Mouse (Mus musculus) layer of hippocampus, postnatal 10 days (tissue): ENCODE measurements around the gene Cyp2c67. TPM values are rescaled to one million over a fixed set of nuclear protein-coding genes. Genes with fewer than 3 reads are reported as not detected.
"Not testable (repeated sequence)": the region's sequence is repeated elsewhere in the genome, so short reads cannot be mapped to it uniquely, and the experiment has no call there.

Experiments used
- DNase-seq, 2 experiments: peaks; one replicate each; pipeline ENCODE4 v3.0.0; 2021; ENCODE audit warnings: low spot score in 2 of 2
- long read RNA-seq: library from polyadenylated mRNA; stranded (forward); transcript quantifications from one replicate; pipeline ENCODE4 v2.0.0, GENCODE M21; 2023
- total RNA-seq, 2 experiments: library from RNA; stranded (reverse); gene quantifications; 2 replicates each; pipeline ENCODE4 v1.2.3; 2021

Gene Cyp2c67
- total RNA-seq: not detected
- long read RNA-seq: 0 reads

- DNase-seq: no peak
These were observed at the start of gene Cyp2c67 for GRCm38 (mm10) chr19:39648938-39649337. Gene Cyp2c67, minus strand, starts transcription at chr19:39649051.

DNA sequence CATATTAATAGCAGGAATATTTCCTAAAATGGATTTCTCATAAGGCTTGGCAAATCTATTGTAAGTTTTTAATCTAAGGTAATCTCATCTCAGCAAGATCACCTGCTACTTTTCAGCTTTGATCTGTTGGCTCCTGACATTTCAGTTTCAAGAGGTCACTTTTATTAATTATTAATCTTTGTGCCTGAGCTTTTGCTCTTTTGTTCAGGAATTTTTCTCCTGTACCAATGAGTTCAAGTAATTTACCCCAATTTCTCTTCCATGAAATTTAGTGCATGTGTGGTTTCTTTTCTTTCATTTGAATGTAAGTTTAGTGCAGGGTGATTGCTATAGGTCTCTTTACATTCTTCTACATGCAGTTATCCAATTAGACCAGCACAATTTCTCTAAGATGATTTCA, 16.8 kb upstream of the Cyp2c67 start:
- DNase-seq: not testable (repeated sequence)

DNA sequence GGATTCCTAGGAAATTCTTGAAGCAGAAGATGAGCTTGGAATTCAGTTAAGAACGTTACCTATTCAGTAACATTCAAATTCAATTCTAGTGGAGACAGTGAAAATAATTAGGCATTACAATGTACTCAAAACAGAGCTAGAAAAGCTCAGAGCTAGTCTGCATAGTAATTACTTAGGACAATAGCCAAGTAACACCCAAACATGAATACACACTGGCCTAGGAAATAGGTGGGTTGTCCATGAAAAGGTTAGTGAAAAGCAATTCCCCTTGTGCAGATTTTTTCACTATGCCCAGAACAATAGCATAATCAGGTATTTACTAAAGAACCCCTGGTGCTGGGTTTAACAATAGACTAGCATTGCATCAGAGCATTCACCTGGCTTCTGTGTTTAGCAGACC, 3.5 kb upstream of the Cyp2c67 start:
- DNase-seq: no peak

DNA sequence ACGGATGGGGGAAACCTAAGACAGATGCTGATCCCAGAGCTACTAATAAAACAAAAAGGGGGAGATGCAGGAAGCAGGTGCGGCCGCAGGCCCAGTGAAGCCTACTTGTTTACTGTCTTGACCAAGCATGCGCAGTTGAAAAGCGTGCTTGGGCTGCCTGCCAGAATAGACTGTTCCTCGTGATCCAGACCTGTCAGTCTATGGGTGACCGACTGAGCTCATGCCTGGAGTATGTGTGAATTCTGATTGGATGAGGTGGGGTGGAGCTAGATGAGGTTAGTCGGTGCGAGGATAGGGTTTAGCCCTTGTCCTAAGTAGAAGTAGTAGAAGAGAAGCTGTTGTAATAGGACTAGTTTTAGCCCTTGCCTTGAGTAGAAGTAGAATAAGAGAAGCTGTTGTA, 1.3 kb downstream of the Cyp2c67 start:
- DNase-seq: no peak

- not testable (repeated sequence) for DNase-seq
These were observed 4.3 kb downstream of the Cyp2c67 start for GRCm38 (mm10) chr19:39644551-39644950.

Other genes starting within 250 kb of the Cyp2c67 start
- gene Cyp2c38, start 186.0 kb downstream of the Cyp2c67 start, total RNA-seq: not detected
- gene Cyp2c39, start 138.2 kb downstream of the Cyp2c67 start, total RNA-seq: not detected
- gene Cyp2c68, start 92.0 kb upstream of the Cyp2c67 start, total RNA-seq: not detected
- gene Cyp2c40, start 163.8 kb upstream of the Cyp2c67 start, total RNA-seq: not detected
- gene Cyp2c69, start 237.7 kb upstream of the Cyp2c67 start, total RNA-seq: not detected